Mouse (Mus musculus): ENCODE data around the gene Ppm1l.

DNA sequence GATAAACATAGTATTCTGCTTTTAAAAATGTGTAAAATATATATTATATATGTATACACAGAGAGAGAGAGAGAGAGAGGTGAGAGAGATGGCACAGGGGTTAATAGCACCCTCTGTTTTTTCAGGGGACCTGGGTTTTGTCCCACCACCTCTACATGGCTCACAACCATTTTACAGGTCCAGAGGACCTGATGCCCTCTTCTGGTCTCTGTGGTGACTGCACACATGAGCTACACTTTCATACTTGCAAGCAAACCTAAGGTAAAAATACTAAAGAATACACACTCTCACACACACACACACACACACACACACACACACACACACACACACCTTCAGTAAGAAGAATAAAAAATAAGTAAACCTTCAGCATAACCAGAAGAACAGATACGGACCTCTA, 262.1 kb downstream of the Ppm1l start:
- TF ChIP-seq MAX (IDR thresholded peaks at IDR 0.05; ENCODE audit: low read depth) (no peak), POLR2A (IDR thresholded peaks at IDR 0.05; ENCODE audit: insufficient read length, low read depth) (no peak), USF1 (IDR thresholded peaks at IDR 0.05; ENCODE audit: low read depth) (no peak), TCF12 (IDR thresholded peaks at IDR 0.05; ENCODE audit: insufficient read depth, poor library complexity, severe bottlenecking) (no peak), POLR2AphosphoS2 (IDR thresholded peaks at IDR 0.05; ENCODE audit: insufficient read length, low read depth) (no peak), E2F4 (IDR thresholded peaks at IDR 0.05; ENCODE audit: insufficient read depth) (no peak), TCF3 (IDR thresholded peaks at IDR 0.05; ENCODE audit: insufficient read length, low read depth) (no peak)

Data from myocyte (in vitro differentiated cells).